Comparison of ENCODE assay signal across 32 mouse cellular contexts in the genomic region with DNA sequence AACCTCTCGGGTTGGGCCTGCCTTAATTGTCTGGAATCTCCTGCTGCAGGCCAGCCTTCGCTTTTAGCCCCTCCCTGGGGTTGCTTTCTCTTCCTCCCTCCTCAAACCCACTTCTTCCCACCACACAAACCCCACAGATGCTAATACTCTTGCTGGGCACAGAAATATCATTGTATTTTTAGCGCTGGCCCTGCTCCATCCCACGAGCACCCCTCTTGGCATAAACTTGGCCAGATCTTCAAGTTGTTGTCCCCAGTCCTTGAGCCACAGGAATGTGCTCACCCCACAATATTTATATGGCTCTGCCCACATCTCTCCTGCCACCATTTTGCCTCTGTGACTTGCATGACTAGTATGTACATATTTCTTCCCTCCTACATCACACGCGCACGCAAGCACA. TPM values are rescaled to one million over a fixed set of nuclear protein-coding genes. Genes with fewer than 3 reads are reported as not detected.
DNase-seq lines count a peak whose midpoint lies in the region; ATAC-seq lines count a peak whose summit lies in the region.
"Had no signal": no experiment of that assay in that cellular context is flagged by ENCODE, and none has a peak within 500 bp of the region (broad histone marks: within the 10 kb centered on the region; RNA-seq: fewer than 3 reads in every experiment).

No protein-coding gene starts in this region.

- no peaks in the 10 kb centered on the region for H3K27me3 ChIP-seq in kidney, embryonic 14.5 days (ENCODE audit: control insufficient read depth, insufficient read depth, low read length)
- H3K27me3 ChIP-seq: embryonic facial prominence, embryonic 12.5 days; forebrain, embryonic 12.5 days; heart, embryonic 13.5 days; liver, embryonic 12.5 days; midbrain, embryonic 15.5 days; neural tube, embryonic 12.5 days had no signal

- H3K9ac ChIP-seq in kidney, embryonic 14.5 days (ENCODE audit: low read depth, low read length): no peak overlapping the region
- H3K9ac ChIP-seq: embryonic facial prominence, embryonic 12.5 days; forebrain, embryonic 12.5 days; forebrain, postnatal 0 days; heart, embryonic 13.5 days; liver, embryonic 12.5 days; liver, postnatal 0 days; midbrain, embryonic 15.5 days; neural tube, embryonic 12.5 days had no signal

- no peaks in the 10 kb centered on the region for H3K9me3 ChIP-seq in kidney, embryonic 14.5 days (ENCODE audit: control insufficient read depth, low read length)
- H3K9me3 ChIP-seq: embryonic facial prominence, embryonic 12.5 days; forebrain, embryonic 12.5 days; heart, embryonic 13.5 days; hindbrain, embryonic 10.5 days; liver, embryonic 12.5 days; midbrain, embryonic 10.5 days; midbrain, embryonic 15.5 days; neural tube, embryonic 12.5 days had no signal

- no peak overlapping the region for H3K4me2 ChIP-seq in kidney, embryonic 14.5 days (replicated peaks; ENCODE audit: low read depth, low read length)
- H3K4me2 ChIP-seq: embryonic facial prominence, embryonic 12.5 days; forebrain, embryonic 12.5 days; heart, embryonic 13.5 days; liver, embryonic 12.5 days; midbrain, embryonic 15.5 days; neural tube, embryonic 12.5 days had no signal

- 84% methylated on average over 7 of the region's 7 CpGs for WGBS in kidney, embryonic 14.5 days

- no peaks in the 10 kb centered on the region for H3K36me3 ChIP-seq in kidney, embryonic 14.5 days (ENCODE audit: control insufficient read depth, insufficient read depth, low read length)
- H3K36me3 ChIP-seq: embryonic facial prominence, embryonic 12.5 days; forebrain, embryonic 12.5 days; heart, embryonic 13.5 days; hindbrain, embryonic 10.5 days; liver, embryonic 12.5 days; midbrain, embryonic 10.5 days; midbrain, embryonic 15.5 days; neural tube, embryonic 12.5 days had no signal

- DNase-seq in 3134 (ENCODE audit: extremely low read depth, insufficient read length, low spot score) (peak; percentile 79), 3T3-L1 (ENCODE audit: low read depth, low spot score) (peak; percentile 76)
- DNase-seq in spleen, postnatal 10 days (ENCODE audit: low spot score in 2 of 2): no peak
- DNase-seq: adrenal gland, postnatal 25 days; cerebellum, adult 8-10 months; cerebellum, postnatal 25 days; forebrain, postnatal 0 days; gastrocnemius, postnatal 14 days; heart, adult 18-20 months; heart, postnatal 10 days; kidney, adult 18-20 months; liver, postnatal 0 days; lung, postnatal 36 days; right cerebral cortex, adult 18-20 months; spleen, adult 18-20 months; thymus, adult 2 months; thymus, postnatal 4 days had no signal

- ATAC-seq in common myeloid progenitor, adult 5-6 weeks (replicated peaks; ENCODE audit: low read depth, poor library complexity, severe bottlenecking): peak; percentile 52
- peak; percentile 31; the same call in 1 of the 2 replicates for ATAC-seq in megakaryocyte, adult 5-6 weeks (ENCODE audit: poor library complexity, severe bottlenecking)
- ATAC-seq in megakaryocyte-erythroid progenitor cell, adult 5-6 weeks (replicated peaks; ENCODE audit: low FRiP score, low TSS enrichment, poor library complexity, severe bottlenecking): no peak
- no peak for ATAC-seq in kidney, embryonic 14.5 days (ENCODE audit: low FRiP score, low TSS enrichment)
- ATAC-seq: forebrain, postnatal 0 days; hindbrain, embryonic 16.5 days; liver, embryonic 12.5 days; liver, postnatal 0 days; midbrain, embryonic 15.5 days had no signal

- no peak overlapping the region for H3K4me3 ChIP-seq in kidney, embryonic 14.5 days (ENCODE audit: low read length)
- H3K4me3 ChIP-seq: embryonic facial prominence, embryonic 12.5 days; forebrain, embryonic 12.5 days; heart, embryonic 13.5 days; hindbrain, embryonic 10.5 days; left cerebral cortex, adult 2 months; liver, embryonic 12.5 days; midbrain, embryonic 10.5 days; midbrain, embryonic 15.5 days; neural tube, embryonic 12.5 days had no signal

- H3K4me1 ChIP-seq in kidney, embryonic 14.5 days (ENCODE audit: control insufficient read depth, insufficient read depth, low read length): peaks cover 11% of the 10 kb centered on the region; the same call in 1 of the 2 replicates
- H3K4me1 ChIP-seq: forebrain, embryonic 12.5 days; midbrain, embryonic 15.5 days; neural tube, embryonic 12.5 days had no signal

- H3K27ac ChIP-seq in kidney, embryonic 14.5 days (ENCODE audit: low read depth, low read length): no peak overlapping the region
- H3K27ac ChIP-seq: embryonic facial prominence, embryonic 12.5 days; forebrain, embryonic 12.5 days; heart, embryonic 13.5 days; hindbrain, embryonic 10.5 days; kidney, postnatal 0 days; left cerebral cortex, adult 2 months; liver, embryonic 12.5 days; midbrain, embryonic 10.5 days; midbrain, embryonic 15.5 days; neural tube, embryonic 12.5 days had no signal

RNA-seq across cellular contexts. Expression of gene Cd9, which starts 16.6 kb away (rescaled TPM):
- total RNA-seq in common myeloid progenitor, adult 5-6 weeks (2017): 54.4 and 64.8 TPM in 2 replicates
- total RNA-seq in megakaryocyte, adult 5-6 weeks (2015): 100 and 106 TPM in 2 replicates
- 65.5 and 74.0 TPM in 2 replicates for total RNA-seq in megakaryocyte, adult 5-6 weeks (2017)
- total RNA-seq in megakaryocyte-erythroid progenitor cell, adult 5-6 weeks (2014; fragmentation: Nextera tagmentation): 9.5 and 11.8 TPM in 2 replicates
- total RNA-seq in megakaryocyte-erythroid progenitor cell, adult 5-6 weeks (2017): 34.1 and 40.0 TPM in 2 replicates
- 116 and 118 TPM in 2 replicates for polyA plus RNA-seq in kidney, embryonic 14.5 days (2014; fragmentation: Nextera tagmentation; extraction: Ambion mirVana)

RNA-seq across cellular contexts. Expression of gene Vwf, which starts 35.4 kb away (rescaled TPM):
- 15.3 and 16.7 TPM in 2 replicates for total RNA-seq in common myeloid progenitor, adult 5-6 weeks (2017)
- total RNA-seq in megakaryocyte, adult 5-6 weeks (2015): 0.18 and 1.6 TPM in 2 replicates
- total RNA-seq in megakaryocyte, adult 5-6 weeks (2017): 0.26 and 0.49 TPM in 2 replicates
- total RNA-seq in megakaryocyte-erythroid progenitor cell, adult 5-6 weeks (2014; fragmentation: Nextera tagmentation): 11.0 and 14.9 TPM in 2 replicates
- total RNA-seq in megakaryocyte-erythroid progenitor cell, adult 5-6 weeks (2017): 5.5 and 9.3 TPM in 2 replicates
- 2.4 and 5.2 TPM in 2 replicates for polyA plus RNA-seq in kidney, embryonic 14.5 days (2014; fragmentation: Nextera tagmentation; extraction: Ambion mirVana)

Comparison
In these comparisons a context has a peak if more than half of its experiments do, and no peak if none do; other contexts are left out.
1. DNase-seq: peak in 3134 (single experiment) and 3T3-L1 (single experiment); none in spleen, postnatal 10 days (0 of 2).
2. ATAC-seq: peak in common myeloid progenitor, adult 5-6 weeks (single experiment) and megakaryocyte, adult 5-6 weeks (single experiment); none in megakaryocyte-erythroid progenitor cell, adult 5-6 weeks (single experiment) and kidney, embryonic 14.5 days (single experiment).